In the genomic region with DNA sequence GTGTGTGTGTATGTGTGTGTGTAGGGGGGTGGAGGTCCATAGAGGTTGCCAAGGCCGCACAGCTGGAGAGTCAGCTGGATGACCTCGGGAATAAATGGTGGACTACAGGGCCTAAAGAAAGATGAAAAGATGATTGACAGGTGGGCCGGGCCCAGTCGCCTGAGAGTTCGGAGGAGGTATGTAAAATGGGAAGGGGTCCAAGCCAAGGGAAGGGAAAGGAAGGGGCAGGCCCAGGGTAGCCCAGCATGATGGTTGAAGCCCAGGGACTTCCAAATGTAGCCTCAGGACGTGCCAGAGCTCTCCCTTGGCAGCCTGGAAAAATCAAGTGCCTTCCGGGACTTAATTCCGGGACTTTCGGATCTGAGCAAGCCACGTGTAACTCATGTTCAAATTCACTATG, we compare ENCODE assay signal across 25 mouse cellular contexts. TPM values are rescaled to one million over a fixed set of nuclear protein-coding genes. Genes with fewer than 3 reads are reported as not detected.
A peak's percentile ranks its signal among the peaks of the same experiment; 100 is the strongest.
DNase-seq lines count a peak whose midpoint lies in the region; ATAC-seq and TF ChIP-seq lines count a peak whose summit lies in the region.
"Had no signal": no experiment of that assay in that cellular context is flagged by ENCODE, and none has a peak within 500 bp of the region (broad histone marks: within the 10 kb centered on the region; RNA-seq: fewer than 3 reads in every experiment).

No protein-coding gene starts in this region.

- WGBS in forebrain, embryonic 15.5 days, result 42% methylated on average over 10 of the region's 10 CpGs
- 74% methylated on average over 10 of the region's 10 CpGs for WGBS in forebrain, embryonic 11.5 days
- 45% methylated on average over 10 of the region's 10 CpGs for WGBS in hindbrain, embryonic 13.5 days
- WGBS in hindbrain, embryonic 14.5 days, result 31% methylated on average over 10 of the region's 10 CpGs
- 67% methylated on average over 10 of the region's 10 CpGs for WGBS in intestine, postnatal 0 days

- H3K4me2 ChIP-seq in forebrain, embryonic 15.5 days (replicated peaks), result no peak overlapping the region
- H3K4me2 ChIP-seq in forebrain, embryonic 11.5 days (ENCODE audit: low read depth, low read length, severe bottlenecking), result no peak overlapping the region
- H3K4me2 ChIP-seq in hindbrain, embryonic 13.5 days, result no peak overlapping the region
- no peak overlapping the region for H3K4me2 ChIP-seq in hindbrain, embryonic 14.5 days (replicated peaks)
- peak overlapping the region; percentile 21; the same call in 1 of the 2 replicates for H3K4me2 ChIP-seq in intestine, postnatal 0 days (replicated peaks; ENCODE audit: low read depth)
- H3K4me2 ChIP-seq: embryonic facial prominence, embryonic 12.5 days; heart, embryonic 11.5 days; limb, embryonic 13.5 days; liver, embryonic 11.5 days; neural tube, embryonic 13.5 days had no signal

- no peak overlapping the region for H3K9ac ChIP-seq in forebrain, embryonic 15.5 days (replicated peaks)
- H3K9ac ChIP-seq in forebrain, embryonic 11.5 days (ENCODE audit: low read length), result no peak overlapping the region
- H3K9ac ChIP-seq in hindbrain, embryonic 13.5 days, result no peak overlapping the region
- no peak overlapping the region for H3K9ac ChIP-seq in hindbrain, embryonic 14.5 days
- H3K9ac ChIP-seq in intestine, postnatal 0 days (ENCODE audit: low read depth, low read length), result no peak overlapping the region
- H3K9ac ChIP-seq: embryonic facial prominence, embryonic 12.5 days; limb, embryonic 13.5 days had no signal

- peaks cover 37% of the 10 kb centered on the region for H3K4me1 ChIP-seq in forebrain, embryonic 15.5 days
- H3K4me1 ChIP-seq in forebrain, embryonic 11.5 days (replicated peaks; ENCODE audit: control insufficient read depth, insufficient read depth, low read length), result peaks cover 12% of the 10 kb centered on the region
- peaks cover 40% of the 10 kb centered on the region for H3K4me1 ChIP-seq in hindbrain, embryonic 13.5 days (replicated peaks)
- peaks cover 28% of the 10 kb centered on the region for H3K4me1 ChIP-seq in hindbrain, embryonic 14.5 days (replicated peaks; ENCODE audit: control insufficient read depth, insufficient read depth, low read length)
- 0 out of 2 replicates have a peak, but pooled peaks cover 7% of the 10 kb centered on the region for H3K4me1 ChIP-seq in intestine, postnatal 0 days (replicated peaks; ENCODE audit: control insufficient read depth, insufficient read depth, low read length)

- 0 out of 2 replicates have a peak overlapping the region, but pooled peaks have one; percentile 27 for H3K27ac ChIP-seq in forebrain, embryonic 15.5 days (replicated peaks)
- no peak overlapping the region for H3K27ac ChIP-seq in forebrain, embryonic 11.5 days (ENCODE audit: low read depth, low read length)
- H3K27ac ChIP-seq in hindbrain, embryonic 13.5 days, result peak overlapping the region; percentile 52
- no peak overlapping the region for H3K27ac ChIP-seq in hindbrain, embryonic 14.5 days
- H3K27ac ChIP-seq in intestine, postnatal 0 days (ENCODE audit: low read depth, low read length), result peak overlapping the region; percentile 88
- H3K27ac ChIP-seq: embryonic facial prominence, embryonic 12.5 days; kidney, postnatal 0 days; limb, embryonic 13.5 days had no signal

- H3K9me3 ChIP-seq in forebrain, embryonic 15.5 days, result no peaks in the 10 kb centered on the region
- no peaks in the 10 kb centered on the region for H3K9me3 ChIP-seq in forebrain, embryonic 11.5 days (ENCODE audit: control insufficient read depth, low read length)
- H3K9me3 ChIP-seq in hindbrain, embryonic 13.5 days, result no peaks in the 10 kb centered on the region
- H3K9me3 ChIP-seq in hindbrain, embryonic 14.5 days (ENCODE audit: control insufficient read depth, low read length), result no peaks in the 10 kb centered on the region
- H3K9me3 ChIP-seq in intestine, postnatal 0 days (ENCODE audit: control insufficient read depth), result no peaks in the 10 kb centered on the region
- H3K9me3 ChIP-seq: embryonic facial prominence, embryonic 12.5 days; neural tube, embryonic 13.5 days had no signal

- no peak for ATAC-seq in forebrain, embryonic 15.5 days (replicated peaks)
- no peak for ATAC-seq in forebrain, embryonic 11.5 days (replicated peaks; ENCODE audit: low FRiP score)
- ATAC-seq in hindbrain, embryonic 13.5 days (ENCODE audit: low FRiP score), result no peak
- no peak for ATAC-seq in hindbrain, embryonic 14.5 days (ENCODE audit: low FRiP score)
- no peak for ATAC-seq in intestine, postnatal 0 days
- ATAC-seq: CD4-positive, CD25-positive, alpha-beta regulatory T cell, adult 4 months; inflammation-experienced regulatory T-cells, adult 6 months had no signal

- TF ChIP-seq POLR2A in brain, embryonic 14.5 days (IDR thresholded peaks at IDR 0.05; ENCODE audit: borderline replicate concordance, extremely low read depth, insufficient read depth, insufficient read length, poor library complexity, severe bottlenecking), result no peak

- no peak for DNase-seq in forebrain, embryonic 11.5 days (ENCODE audit: low spot score)
- DNase-seq in hindbrain, embryonic 14.5 days (ENCODE audit: low spot score), result no peak
- peak; percentile 58 for DNase-seq in brain, embryonic 14.5 days (ENCODE audit: low read depth)
- no peak for DNase-seq in right cerebral cortex, adult 18-20 months
- DNase-seq: adrenal gland, postnatal 36 days; cerebellum, adult 9-11 months; embryo, embryonic 11 days; gastrocnemius, postnatal 25 days; heart, adult 18-20 months; heart, postnatal 4 days; kidney, adult 8-10 months; kidney, postnatal 4 days; lung, postnatal 36 days; thymus, postnatal 4 days had no signal

- no peak overlapping the region for H3K4me3 ChIP-seq in forebrain, embryonic 15.5 days
- no peak overlapping the region for H3K4me3 ChIP-seq in forebrain, embryonic 11.5 days (ENCODE audit: low read depth, low read length)
- no peak overlapping the region for H3K4me3 ChIP-seq in hindbrain, embryonic 13.5 days
- H3K4me3 ChIP-seq in hindbrain, embryonic 14.5 days (replicated peaks; ENCODE audit: low read length), result no peak overlapping the region
- no peak overlapping the region for H3K4me3 ChIP-seq in intestine, postnatal 0 days (ENCODE audit: low read depth, low read length)
- H3K4me3 ChIP-seq: embryonic facial prominence, embryonic 12.5 days; limb, embryonic 13.5 days; neural tube, embryonic 13.5 days had no signal

- H3K27me3 ChIP-seq in forebrain, embryonic 15.5 days, result no peaks in the 10 kb centered on the region
- no peaks in the 10 kb centered on the region for H3K27me3 ChIP-seq in forebrain, embryonic 11.5 days (ENCODE audit: control insufficient read depth, insufficient read depth, low read length)
- no peaks in the 10 kb centered on the region for H3K27me3 ChIP-seq in hindbrain, embryonic 13.5 days
- no peaks in the 10 kb centered on the region for H3K27me3 ChIP-seq in hindbrain, embryonic 14.5 days (ENCODE audit: control insufficient read depth, insufficient read depth, low read length)
- H3K27me3 ChIP-seq in intestine, postnatal 0 days (replicated peaks; ENCODE audit: control insufficient read depth, insufficient read depth, low read length), result no peaks in the 10 kb centered on the region
- H3K27me3 ChIP-seq: embryonic facial prominence, embryonic 12.5 days; limb, embryonic 13.5 days; neural tube, embryonic 13.5 days had no signal

- H3K36me3 ChIP-seq in forebrain, embryonic 15.5 days, result peaks cover 33% of the 10 kb centered on the region
- peaks cover 15% of the 10 kb centered on the region; the same call in 1 of the 2 replicates for H3K36me3 ChIP-seq in forebrain, embryonic 11.5 days (ENCODE audit: control insufficient read depth, insufficient read depth, low read length)
- H3K36me3 ChIP-seq in hindbrain, embryonic 13.5 days, result peaks cover 48% of the 10 kb centered on the region
- H3K36me3 ChIP-seq in hindbrain, embryonic 14.5 days (replicated peaks; ENCODE audit: control insufficient read depth, insufficient read depth), result peaks cover 32% of the 10 kb centered on the region
- peaks cover 33% of the 10 kb centered on the region for H3K36me3 ChIP-seq in intestine, postnatal 0 days (ENCODE audit: control insufficient read depth, insufficient read depth)

- no peak for TF ChIP-seq CTCF in brain, embryonic 14.5 days (IDR thresholded peaks at IDR 0.05; ENCODE audit: borderline replicate concordance, extremely low read depth, insufficient read depth, insufficient read length)
- no peak for TF ChIP-seq CTCF in intestine, postnatal 0 days (IDR thresholded peaks at IDR 0.05; ENCODE audit: low read depth)

RNA-seq across cellular contexts. Expression of a gene that starts 6.0 kb away (rescaled TPM):
- 58.9 and 59.3 TPM in 2 replicates for polyA plus RNA-seq in forebrain, embryonic 15.5 days (2015; fragmentation: Nextera tagmentation; extraction: Ambion mirVana)
- 35.7 and 38.4 TPM in 2 replicates for polyA plus RNA-seq in forebrain, embryonic 11.5 days (2014; fragmentation: Nextera tagmentation; extraction: Ambion mirVana)
- polyA plus RNA-seq in hindbrain, embryonic 13.5 days (2015; fragmentation: Nextera tagmentation; extraction: Ambion mirVana), result 45.5 and 47.4 TPM in 2 replicates
- polyA plus RNA-seq in hindbrain, embryonic 14.5 days (2014; fragmentation: Nextera tagmentation; extraction: Ambion mirVana), result 28.7 and 32.3 TPM in 2 replicates
- 45.0 and 55.7 TPM in 2 replicates for polyA plus RNA-seq in brain, embryonic 14.5 days (2012; rRNA removed)
- 65.0 and 66.5 TPM in 2 replicates for polyA plus RNA-seq in intestine, postnatal 0 days (2015; fragmentation: Nextera tagmentation; extraction: Ambion mirVana)

RNA-seq across cellular contexts. Expression of a gene that starts 17.3 kb away (rescaled TPM):
- 5.9 and 6.7 TPM in 2 replicates for polyA plus RNA-seq in forebrain, embryonic 15.5 days (2015; fragmentation: Nextera tagmentation; extraction: Ambion mirVana)
- polyA plus RNA-seq in forebrain, embryonic 11.5 days (2014; fragmentation: Nextera tagmentation; extraction: Ambion mirVana), result 9.1 and 9.8 TPM in 2 replicates
- polyA plus RNA-seq in hindbrain, embryonic 13.5 days (2015; fragmentation: Nextera tagmentation; extraction: Ambion mirVana), result 6.4 and 6.5 TPM in 2 replicates
- polyA plus RNA-seq in hindbrain, embryonic 14.5 days (2014; fragmentation: Nextera tagmentation; extraction: Ambion mirVana), result 8.8 and 9.1 TPM in 2 replicates
- 10.2 and 13.5 TPM in 2 replicates for polyA plus RNA-seq in brain, embryonic 14.5 days (2012; rRNA removed)
- 11.8 and 12.2 TPM in 2 replicates for polyA plus RNA-seq in intestine, postnatal 0 days (2015; fragmentation: Nextera tagmentation; extraction: Ambion mirVana)

Comparison
In these comparisons a context has a peak if more than half of its experiments do, and no peak if none do; other contexts are left out.
1. H3K27ac ChIP-seq: peak in forebrain, embryonic 15.5 days (single experiment), hindbrain, embryonic 13.5 days (single experiment) and intestine, postnatal 0 days (single experiment); none in forebrain, embryonic 11.5 days (single experiment) and hindbrain, embryonic 14.5 days (single experiment).